Mouse (Mus musculus): Measurements from ENCODE around the gene H2al1f. TPM values are rescaled to one million over a fixed set of nuclear protein-coding genes. Genes with fewer than 3 reads are reported as not detected.
"Not testable (repeated sequence)": the region's sequence is repeated elsewhere in the genome, so short reads cannot be mapped to it uniquely, and the experiment has no call there.

H2al1f gene
- polyA plus RNA-seq, 1 experiment, result not detected

GRCm38 (mm10) chrX:11288306-11288882 is 26.6 kb upstream of the H2al1f start:
- Histone ChIP-seq H3K36me3 (ENCODE audit: control insufficient read depth, insufficient read depth) (no peaks in the 10 kb centered on the region), H3K4me3 (ENCODE audit: insufficient read depth, poor library complexity, severe bottlenecking) (no peak overlapping the region), H3K27me3 (ENCODE audit: control insufficient read depth, insufficient read depth, insufficient read length) (no peaks in the 10 kb centered on the region), H3K79me3 (ENCODE audit: low read depth) (no peaks in the 10 kb centered on the region), H3K79me2 (ENCODE audit: control insufficient read depth, insufficient read depth) (no peaks in the 10 kb centered on the region), H3ac (ENCODE audit: control insufficient read depth, insufficient read length, low read depth) (no peak overlapping the region)
- no peak for TF ChIP-seq USF1 (IDR thresholded peaks at IDR 0.05; ENCODE audit: low read depth)
- no peak for TF ChIP-seq MYOD1 (IDR thresholded peaks at IDR 0.05; ENCODE audit: control insufficient read depth, insufficient read length, low read depth)
- TF ChIP-seq FOSL1 (IDR thresholded peaks at IDR 0.05; ENCODE audit: insufficient read depth, low read length, poor library complexity, severe bottlenecking), result no peak

DNA sequence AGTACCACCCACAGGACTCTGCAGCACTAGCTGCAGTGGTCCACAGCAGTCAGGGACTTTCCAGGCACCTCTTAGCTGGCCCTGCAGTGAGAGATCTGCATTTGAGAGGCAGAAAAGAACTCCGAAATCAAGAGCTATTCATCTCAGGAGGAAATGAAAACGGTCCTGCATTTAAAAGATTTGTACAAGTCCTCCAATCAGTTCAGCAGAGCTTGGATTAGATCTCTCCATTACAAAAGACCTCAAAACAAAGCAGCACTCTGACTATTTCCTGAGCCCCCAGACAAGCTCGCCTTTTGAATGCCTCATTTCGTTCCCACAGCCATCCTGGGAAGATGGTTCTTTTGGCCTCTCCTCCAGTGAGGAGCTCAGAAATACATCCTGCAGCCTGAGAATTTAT is 25.7 kb upstream of the H2al1f start:
- H3ac ChIP-seq (ENCODE audit: control insufficient read depth, insufficient read length, low read depth), result no peak overlapping the region
- TF ChIP-seq MYOD1 (IDR thresholded peaks at IDR 0.05; ENCODE audit: control insufficient read depth, insufficient read length, low read depth), result no peak
- no peak for TF ChIP-seq CEBPB (IDR thresholded peaks at IDR 0.05; ENCODE audit: low read depth)
- TF ChIP-seq CTCF (IDR thresholded peaks at IDR 0.05; ENCODE audit: control insufficient read depth, insufficient read depth, insufficient read length), result no peak
- TF ChIP-seq USF1 (IDR thresholded peaks at IDR 0.05; ENCODE audit: low read depth), result no peak
- TF ChIP-seq MYOG (IDR thresholded peaks at IDR 0.05; ENCODE audit: control insufficient read depth, extremely low read depth, insufficient read length), result no peak
- no peak for TF ChIP-seq FOSL1 (IDR thresholded peaks at IDR 0.05; ENCODE audit: insufficient read depth, low read length, poor library complexity, severe bottlenecking)
- TF ChIP-seq MAX (IDR thresholded peaks at IDR 0.05), result no peak
- no peak overlapping the region for H3K4me3 ChIP-seq (ENCODE audit: insufficient read depth, poor library complexity, severe bottlenecking)
- H3K27me3 ChIP-seq (ENCODE audit: control insufficient read depth, insufficient read depth, insufficient read length), result no peaks in the 10 kb centered on the region
- no peaks in the 10 kb centered on the region for H3K79me2 ChIP-seq (ENCODE audit: control insufficient read depth, insufficient read depth)
- no peaks in the 10 kb centered on the region for H3K36me3 ChIP-seq (ENCODE audit: control insufficient read depth, insufficient read depth)
- no peaks in the 10 kb centered on the region for H3K79me3 ChIP-seq (ENCODE audit: low read depth)

GRCm38 (mm10) chrX:11298957-11299356 is 16.0 kb upstream of the H2al1f start, which contains the start of gene H2al1a:
H2al1a (plus strand) TSS chrX:11299257.
- not testable (repeated sequence) for H3K79me2 ChIP-seq (ENCODE audit: control insufficient read depth, insufficient read depth); H3K27me3 ChIP-seq (ENCODE audit: control insufficient read depth, insufficient read depth, insufficient read length); H3ac ChIP-seq (ENCODE audit: control insufficient read depth, insufficient read length, low read depth); H3K4me3 ChIP-seq (ENCODE audit: insufficient read depth, poor library complexity, severe bottlenecking); H3K79me3 ChIP-seq (ENCODE audit: low read depth); H3K36me3 ChIP-seq (ENCODE audit: control insufficient read depth, insufficient read depth)

DNA sequence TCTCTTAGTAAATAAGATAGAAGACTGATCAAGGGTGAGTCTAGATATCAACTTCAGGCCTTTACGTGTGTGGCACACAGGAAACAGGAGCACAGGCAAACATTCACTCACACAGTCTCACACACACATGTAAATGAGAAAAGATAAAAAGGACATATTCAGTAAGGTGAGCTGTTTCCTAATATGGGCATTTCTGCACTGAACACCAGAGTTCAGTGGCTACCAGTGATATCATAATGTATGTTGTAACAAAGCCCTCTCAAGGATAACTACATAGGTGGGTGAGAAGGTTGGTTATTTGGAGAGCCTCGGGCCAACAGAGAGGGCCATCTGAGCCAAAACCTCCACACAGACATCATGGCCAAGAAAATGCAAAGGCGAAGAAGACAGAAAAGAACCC is 12.8 kb upstream of the H2al1f start, which contains the start of gene H2al1b:
Gene H2al1b, plus strand, starts transcription at position 301 of the 400 bp plus-strand sequence.
- H3K4me3 ChIP-seq (ENCODE audit: insufficient read depth, poor library complexity, severe bottlenecking); H3K79me3 ChIP-seq (ENCODE audit: low read depth); H3K27me3 ChIP-seq (ENCODE audit: control insufficient read depth, insufficient read depth, insufficient read length); H3ac ChIP-seq (ENCODE audit: control insufficient read depth, insufficient read length, low read depth); H3K79me2 ChIP-seq (ENCODE audit: control insufficient read depth, insufficient read depth); H3K36me3 ChIP-seq (ENCODE audit: control insufficient read depth, insufficient read depth): not testable (repeated sequence)

DNA sequence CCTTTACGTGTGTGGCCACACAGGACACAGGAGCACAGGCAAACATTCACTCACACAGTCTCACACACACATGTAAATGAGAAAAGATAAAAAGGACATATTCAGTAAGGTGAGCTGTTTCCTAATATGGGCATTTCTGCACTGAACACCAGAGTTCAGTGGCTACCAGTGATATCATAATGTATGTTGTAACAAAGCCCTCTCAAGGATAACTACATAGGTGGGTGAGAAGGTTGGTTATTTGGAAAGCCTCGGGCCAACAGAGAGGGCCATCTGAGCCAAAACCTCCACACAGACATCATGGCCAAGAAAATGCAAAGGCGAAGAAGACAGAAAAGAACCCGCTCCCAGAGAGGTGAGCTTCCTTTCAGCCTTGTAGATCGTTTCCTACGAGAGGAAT is 9.6 kb upstream of the H2al1f start, which contains the start of gene H2al1c:
Gene H2al1c, plus strand, starts transcription at position 301 of the 400 bp plus-strand sequence.
- not testable (repeated sequence) for H3K36me3 ChIP-seq (ENCODE audit: control insufficient read depth, insufficient read depth); H3K79me3 ChIP-seq (ENCODE audit: low read depth); H3K4me3 ChIP-seq (ENCODE audit: insufficient read depth, poor library complexity, severe bottlenecking); H3K27me3 ChIP-seq (ENCODE audit: control insufficient read depth, insufficient read depth, insufficient read length); H3K79me2 ChIP-seq (ENCODE audit: control insufficient read depth, insufficient read depth); H3ac ChIP-seq (ENCODE audit: control insufficient read depth, insufficient read length, low read depth)

GRCm38 (mm10) chrX:11308524-11308923 is 6.4 kb upstream of the H2al1f start, which contains the start of gene H2al1d:
H2al1d (plus strand) TSS chrX:11308824.
- not testable (repeated sequence) for H3K36me3 ChIP-seq (ENCODE audit: control insufficient read depth, insufficient read depth)

GRCm38 (mm10) chrX:11311634-11312033 is 3.3 kb upstream of the H2al1f start, which contains the start of gene H2al1e:
H2al1e (plus strand) TSS chrX:11311934.
- not testable (repeated sequence) for H3K4me3 ChIP-seq (ENCODE audit: insufficient read depth, poor library complexity, severe bottlenecking); H3K79me2 ChIP-seq (ENCODE audit: control insufficient read depth, insufficient read depth); H3ac ChIP-seq (ENCODE audit: control insufficient read depth, insufficient read length, low read depth); H3K79me3 ChIP-seq (ENCODE audit: low read depth); H3K36me3 ChIP-seq (ENCODE audit: control insufficient read depth, insufficient read depth); H3K27me3 ChIP-seq (ENCODE audit: control insufficient read depth, insufficient read depth, insufficient read length)

More at GRCm38 (mm10) chrX:11308524-11308923, 6.4 kb upstream of the H2al1f start, which contains the start of gene H2al1d:
- not testable (repeated sequence) for H3K27me3 ChIP-seq (ENCODE audit: control insufficient read depth, insufficient read depth, insufficient read length); H3ac ChIP-seq (ENCODE audit: control insufficient read depth, insufficient read length, low read depth); H3K79me2 ChIP-seq (ENCODE audit: control insufficient read depth, insufficient read depth); H3K4me3 ChIP-seq (ENCODE audit: insufficient read depth, poor library complexity, severe bottlenecking); H3K79me3 ChIP-seq (ENCODE audit: low read depth)

DNA sequence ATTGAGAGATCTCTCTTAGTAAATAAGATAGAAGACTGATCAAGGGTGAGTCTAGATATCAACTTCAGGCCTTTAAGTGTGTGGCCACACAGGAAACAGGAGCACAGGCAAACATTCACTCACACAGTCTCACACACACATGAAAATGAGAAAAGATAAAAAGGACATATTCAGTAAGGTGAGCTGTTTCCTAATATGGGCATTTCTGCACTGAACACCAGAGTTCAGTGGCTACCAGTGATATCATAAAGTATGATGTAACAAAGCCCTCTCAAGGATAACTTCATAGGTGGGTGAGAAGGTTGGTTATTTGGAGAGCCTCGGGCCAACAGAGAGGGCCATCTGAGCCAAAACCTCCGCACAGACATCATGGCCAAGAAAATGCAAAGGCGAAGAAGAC is 3.0 kb downstream of the H2al1f start, which contains the start of gene H2al1g:
Gene H2al1g, plus strand, starts transcription at position 301 of the 400 bp plus-strand sequence.
- not testable (repeated sequence) for H3ac ChIP-seq (ENCODE audit: control insufficient read depth, insufficient read length, low read depth); H3K27me3 ChIP-seq (ENCODE audit: control insufficient read depth, insufficient read depth, insufficient read length); H3K36me3 ChIP-seq (ENCODE audit: control insufficient read depth, insufficient read depth); H3K79me2 ChIP-seq (ENCODE audit: control insufficient read depth, insufficient read depth); H3K79me3 ChIP-seq (ENCODE audit: low read depth); H3K4me3 ChIP-seq (ENCODE audit: insufficient read depth, poor library complexity, severe bottlenecking)

GRCm38 (mm10) chrX:11321192-11321591 is 6.2 kb downstream of the H2al1f start, which contains the start of gene H2al1h:
H2al1h (plus strand) TSS chrX:11321492.
- not testable (repeated sequence) for H3K79me3 ChIP-seq (ENCODE audit: low read depth); H3K36me3 ChIP-seq (ENCODE audit: control insufficient read depth, insufficient read depth); H3K79me2 ChIP-seq (ENCODE audit: control insufficient read depth, insufficient read depth); H3K4me3 ChIP-seq (ENCODE audit: insufficient read depth, poor library complexity, severe bottlenecking); H3ac ChIP-seq (ENCODE audit: control insufficient read depth, insufficient read length, low read depth); H3K27me3 ChIP-seq (ENCODE audit: control insufficient read depth, insufficient read depth, insufficient read length)

DNA sequence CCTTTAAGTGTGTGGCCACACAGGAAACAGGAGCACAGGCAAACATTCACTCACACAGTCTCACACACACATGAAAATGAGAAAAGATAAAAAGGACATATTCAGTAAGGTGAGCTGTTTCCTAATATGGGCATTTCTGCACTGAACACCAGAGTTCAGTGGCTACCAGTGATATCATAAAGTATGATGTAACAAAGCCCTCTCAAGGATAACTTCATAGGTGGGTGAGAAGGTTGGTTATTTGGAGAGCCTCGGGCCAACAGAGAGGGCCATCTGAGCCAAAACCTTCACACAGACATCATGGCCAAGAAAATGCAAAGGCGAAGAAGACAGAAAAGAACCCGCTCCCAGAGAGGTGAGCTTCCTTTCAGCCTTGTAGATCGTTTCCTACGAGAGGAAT is 9.4 kb downstream of the H2al1f start, which contains the start of gene H2al1i:
Gene H2al1i, plus strand, starts transcription at position 301 of the 400 bp plus-strand sequence.
- not testable (repeated sequence) for H3K79me2 ChIP-seq (ENCODE audit: control insufficient read depth, insufficient read depth); H3ac ChIP-seq (ENCODE audit: control insufficient read depth, insufficient read length, low read depth); H3K27me3 ChIP-seq (ENCODE audit: control insufficient read depth, insufficient read depth, insufficient read length); H3K4me3 ChIP-seq (ENCODE audit: insufficient read depth, poor library complexity, severe bottlenecking); H3K79me3 ChIP-seq (ENCODE audit: low read depth); H3K36me3 ChIP-seq (ENCODE audit: control insufficient read depth, insufficient read depth)

Data from C2C12 (cell line).